Mouse (Mus musculus): ENCODE results near the gene Glrp1. TPM values are rescaled to one million over a fixed set of nuclear protein-coding genes. Genes with fewer than 3 reads are reported as not detected.

The Glrp1 gene
- polyA plus RNA-seq, 1 experiment: not detected

- whole genome bisulfite sequencing: 40% methylated on average over 1 of the region's 1 CpGs
- DNase-seq (ENCODE audit: low read depth, low spot score): no peak
These were observed 7.0 kb downstream of the Glrp1 start for GRCm38 (mm10) chr1:88502822-88503221.

- 53% methylated on average over 11 of the region's 11 CpGs for WGBS
- DNase-seq (ENCODE audit: low read depth, low spot score): no peak
These were observed 10.6 kb downstream of the Glrp1 start for GRCm38 (mm10) chr1:88499230-88499737.

- WGBS: 76% methylated on average over 3 of the region's 3 CpGs
- no peak for DNase-seq (ENCODE audit: low read depth, low spot score)
These were observed 12.5 kb downstream of the Glrp1 start for GRCm38 (mm10) chr1:88497407-88497806.

- 74% methylated on average over 3 of the region's 3 CpGs for WGBS
- DNase-seq (ENCODE audit: low read depth, low spot score): no peak
These were observed 17.5 kb downstream of the Glrp1 start for GRCm38 (mm10) chr1:88492415-88492814.

- no peak for DNase-seq (ENCODE audit: low read depth, low spot score)
- 35% methylated on average over 17 of the region's 17 CpGs for WGBS
These were observed 18.1 kb downstream of the Glrp1 start for GRCm38 (mm10) chr1:88491617-88492378.

- DNase-seq (ENCODE audit: low read depth, low spot score): no peak
- 89% methylated on average over 10 of the region's 10 CpGs for WGBS
These were observed 19.7 kb downstream of the Glrp1 start for GRCm38 (mm10) chr1:88490164-88490563.

- DNase-seq (ENCODE audit: low read depth, low spot score): no peak
- 73% methylated on average over 4 of the region's 4 CpGs for WGBS
These were observed 20.9 kb downstream of the Glrp1 start for GRCm38 (mm10) chr1:88488957-88489356.

GRCm38 (mm10) chr1:88486336-88486735 is 23.5 kb downstream of the Glrp1 start:
- DNase-seq (ENCODE audit: low read depth, low spot score): no peak
- WGBS: 78% methylated on average over 4 of the region's 4 CpGs

- 75% methylated on average over 4 of the region's 4 CpGs for WGBS
- no peak for DNase-seq (ENCODE audit: low read depth, low spot score)
These were observed 25.8 kb downstream of the Glrp1 start for GRCm38 (mm10) chr1:88484059-88484458.

GRCm38 (mm10) chr1:88482142-88483099 is 27.4 kb downstream of the Glrp1 start:
- WGBS: 63% methylated on average over 17 of the region's 17 CpGs
- no peak for DNase-seq (ENCODE audit: low read depth, low spot score)

- no peak for DNase-seq (ENCODE audit: low read depth, low spot score)
These were observed 29.3 kb downstream of the Glrp1 start for GRCm38 (mm10) chr1:88480594-88480993.

GRCm38 (mm10) chr1:88478205-88478604 is 31.7 kb downstream of the Glrp1 start:
- DNase-seq (ENCODE audit: low read depth, low spot score): no peak
- 40% methylated on average over 2 of the region's 2 CpGs for WGBS

More at GRCm38 (mm10) chr1:88480594-88480993, 29.3 kb downstream of the Glrp1 start:
- 89% methylated on average over 8 of the region's 8 CpGs for WGBS

GRCm38 (mm10) chr1:88476554-88477085 is 33.2 kb downstream of the Glrp1 start:
- DNase-seq (ENCODE audit: low read depth, low spot score): no peak
- WGBS: 97% methylated on average over 20 of the region's 20 CpGs

- WGBS: 11% methylated on average over 8 of the region's 8 CpGs
- no peak for DNase-seq (ENCODE audit: low read depth, low spot score)
These were observed 34.3 kb downstream of the Glrp1 start for GRCm38 (mm10) chr1:88475502-88475953.

GRCm38 (mm10) chr1:88474598-88474997 is 35.3 kb downstream of the Glrp1 start:
- no peak for DNase-seq (ENCODE audit: low read depth, low spot score)
- 46% methylated on average over 7 of the region's 7 CpGs for WGBS

GRCm38 (mm10) chr1:88473899-88474298 is 36.0 kb downstream of the Glrp1 start:
- WGBS: 97% methylated on average over 2 of the region's 2 CpGs
- no peak for DNase-seq (ENCODE audit: low read depth, low spot score)

GRCm38 (mm10) chr1:88472258-88472657 is 37.6 kb downstream of the Glrp1 start:
- no peak for DNase-seq (ENCODE audit: low read depth, low spot score)
- 75% methylated on average over 6 of the region's 6 CpGs for WGBS

- WGBS: 95% methylated on average over 4 of the region's 4 CpGs
- DNase-seq (ENCODE audit: low read depth, low spot score): no peak
These were observed 40.1 kb downstream of the Glrp1 start for GRCm38 (mm10) chr1:88469746-88470145.

GRCm38 (mm10) chr1:88468335-88468734 is 41.5 kb downstream of the Glrp1 start:
- no peak for DNase-seq (ENCODE audit: low read depth, low spot score)
- 69% methylated on average over 2 of the region's 2 CpGs for WGBS

GRCm38 (mm10) chr1:88467866-88468265 is 42.0 kb downstream of the Glrp1 start:
- 89% methylated on average over 5 of the region's 5 CpGs for WGBS
- no peak for DNase-seq (ENCODE audit: low read depth, low spot score)
